Mouse (Mus musculus): Measurements from ENCODE around the gene Gm20388.
A peak's percentile ranks its signal among the peaks of the same experiment; 100 is the strongest.

Gm20388 gene

DNA sequence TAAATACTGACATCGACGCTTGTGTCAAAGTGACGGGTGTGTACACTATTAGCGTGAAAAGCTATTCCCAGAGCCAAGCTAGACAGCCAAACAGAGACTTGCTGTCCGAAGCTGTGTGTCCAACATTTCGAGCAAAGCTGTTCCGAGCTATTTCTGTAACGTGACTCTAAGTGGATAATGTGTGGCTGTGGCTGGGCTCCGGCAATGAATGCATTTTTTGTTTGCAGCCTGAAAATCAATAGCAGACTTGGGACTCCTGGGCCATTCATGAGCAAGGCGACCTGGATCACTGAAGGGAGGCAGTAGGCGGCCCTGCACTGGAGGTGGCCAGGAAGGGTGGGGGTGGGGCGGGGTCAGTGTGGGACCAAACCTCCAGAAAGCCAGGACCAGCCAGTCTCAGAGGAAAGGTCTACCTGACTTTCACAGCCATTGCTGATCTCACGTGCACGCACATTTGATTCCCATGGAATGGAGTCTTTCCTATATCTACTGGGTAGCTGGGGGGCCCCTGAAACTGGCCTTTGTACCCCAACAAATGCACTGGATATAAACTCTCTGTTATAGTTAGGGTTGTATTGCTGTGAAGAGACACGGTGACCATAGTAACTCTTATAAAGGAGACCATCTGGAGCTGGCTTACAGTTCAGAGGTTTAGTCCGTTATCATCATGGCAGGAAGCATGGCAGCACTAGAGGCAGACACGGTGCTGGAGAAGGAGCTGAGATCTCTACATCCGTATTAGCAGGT lies 1415.7 kb downstream of the Gm20388 start:
- no peak for DNase-seq (ENCODE audit: low spot score in 2 of 2)

- no peak for DNase-seq (ENCODE audit: low spot score in 2 of 2)
These were observed 1421.8 kb downstream of the Gm20388 start for GRCm38 (mm10) chr8:121332436-121332835.

- no peak for DNase-seq (ENCODE audit: low spot score in 2 of 2)
These were observed 1424.1 kb downstream of the Gm20388 start for GRCm38 (mm10) chr8:121334495-121335424.

DNA sequence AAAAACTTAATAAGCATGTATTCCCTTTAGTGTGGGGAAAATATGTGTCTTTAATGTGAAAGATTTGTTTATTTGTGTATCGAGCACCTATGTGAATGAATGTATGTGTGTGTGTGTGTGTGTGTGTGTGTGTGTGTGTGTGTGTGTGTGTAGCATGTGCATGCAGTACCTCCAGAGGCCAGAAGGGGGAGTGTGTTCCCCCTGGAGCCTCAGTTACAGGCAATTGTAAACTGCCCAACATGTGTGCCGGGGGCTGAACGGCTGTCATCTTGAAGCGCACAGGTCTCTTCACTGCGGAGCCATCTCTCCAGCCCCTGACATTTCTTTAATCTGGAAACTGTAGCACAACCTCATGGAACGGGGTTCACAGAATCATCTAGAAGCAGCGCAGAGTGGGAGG lies 1425.0 kb downstream of the Gm20388 start:
- no peak for DNase-seq (ENCODE audit: low spot score in 2 of 2)

GRCm38 (mm10) chr8:121342931-121343330 lies 1432.3 kb downstream of the Gm20388 start:
- no peak for DNase-seq (ENCODE audit: low spot score in 2 of 2)

DNA sequence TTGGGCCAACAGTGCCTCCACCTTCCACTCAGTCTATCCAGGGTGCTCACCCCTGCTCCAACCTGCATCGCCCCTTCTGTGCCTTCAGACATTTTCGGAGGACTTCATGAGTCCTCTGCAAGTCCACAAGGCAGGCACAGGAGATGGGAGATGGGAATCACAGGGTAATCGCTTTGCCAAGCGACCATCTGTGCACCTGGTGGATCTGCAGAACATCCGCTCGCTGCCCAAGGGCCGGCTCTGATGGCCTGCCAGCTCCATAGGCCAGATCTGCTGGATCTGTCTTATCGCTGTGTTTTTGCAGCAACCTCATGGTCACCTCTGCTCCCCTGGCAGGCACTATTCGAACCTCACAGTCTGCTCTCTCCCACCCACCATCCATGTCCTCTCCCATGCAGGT lies 1433.8 kb downstream of the Gm20388 start:
- no peak for DNase-seq (ENCODE audit: low spot score in 2 of 2)

DNA sequence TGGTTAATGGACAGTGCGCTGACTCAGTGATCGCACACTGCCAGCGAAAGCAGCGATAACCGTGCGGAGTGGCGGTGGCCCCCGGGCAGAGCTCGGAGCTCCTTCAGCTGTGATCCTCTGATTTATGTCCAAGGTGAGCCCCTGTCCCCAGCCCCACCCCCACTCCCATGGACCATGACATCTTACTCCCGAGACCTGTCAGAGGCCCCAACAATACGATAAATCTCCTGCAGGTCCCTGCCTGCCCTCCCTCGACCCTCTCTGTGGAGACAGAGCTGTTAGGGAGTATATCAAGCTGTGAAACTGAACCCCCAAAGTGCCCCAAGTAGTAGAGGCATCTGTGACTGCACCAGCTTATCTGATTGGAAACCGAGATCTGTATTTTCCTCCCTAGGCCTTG lies 1435.5 kb downstream of the Gm20388 start:
- no peak for DNase-seq (ENCODE audit: low spot score in 2 of 2)

DNA sequence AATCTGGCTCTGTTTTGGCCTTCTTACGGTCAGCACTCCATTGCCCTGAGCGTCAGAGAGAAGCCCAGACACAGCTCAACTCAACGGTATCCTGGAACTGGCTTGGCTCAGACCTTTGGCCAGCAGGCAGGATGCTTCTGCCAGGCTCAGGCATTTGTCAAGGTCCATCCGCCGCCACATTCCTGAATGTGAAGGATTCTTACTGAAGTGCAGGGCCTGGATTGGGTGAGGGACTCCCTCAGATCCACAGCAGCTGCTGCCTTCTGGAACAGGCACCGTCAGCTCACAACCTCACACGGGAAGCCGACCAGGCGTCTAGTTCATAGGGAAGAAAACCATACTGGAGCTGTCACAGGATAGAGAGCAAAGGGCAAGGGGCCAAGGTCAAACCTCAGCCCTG lies 1436.2 kb downstream of the Gm20388 start:
- no peak for DNase-seq (ENCODE audit: low spot score in 2 of 2)

DNA sequence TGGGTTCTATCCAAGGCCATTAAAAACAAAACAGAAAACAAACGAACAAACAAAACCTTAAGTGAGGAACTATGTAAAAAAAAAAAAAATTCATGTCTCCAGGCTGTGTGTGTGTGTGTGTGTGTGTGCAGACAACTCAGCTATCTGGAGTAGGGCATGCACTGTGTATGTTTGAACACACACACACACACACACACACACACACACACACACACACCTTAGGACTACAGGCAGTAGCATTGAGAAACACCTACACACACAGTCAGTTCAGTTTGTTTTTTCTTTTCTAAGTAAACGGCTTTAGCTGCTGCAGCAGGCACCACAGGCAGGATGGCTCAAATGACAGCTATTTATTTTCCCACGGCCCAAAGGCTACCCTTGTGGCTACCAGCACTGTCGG lies 1438.4 kb downstream of the Gm20388 start:
- DNase-seq (ENCODE audit: low spot score in 2 of 2): no peak

DNA sequence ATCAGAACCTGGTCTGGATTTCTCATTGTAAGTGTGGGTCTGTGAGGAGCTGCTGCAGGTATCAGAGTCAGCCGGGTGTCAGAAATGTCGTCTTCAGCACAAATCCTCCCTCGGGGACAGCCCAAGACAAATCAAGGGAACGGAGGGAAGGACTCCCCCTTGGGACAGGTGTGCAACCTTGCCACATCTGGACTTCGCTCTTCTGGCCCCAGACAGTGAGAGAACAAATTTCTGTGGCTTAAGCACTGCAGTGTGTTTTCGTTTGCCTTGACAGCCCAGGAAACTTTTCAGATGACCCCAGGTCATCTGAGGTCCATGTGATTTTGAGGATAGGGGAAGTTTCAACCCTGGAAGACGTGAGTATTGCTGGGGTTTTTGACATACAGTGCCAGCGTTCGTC lies 1440.2 kb downstream of the Gm20388 start:
- DNase-seq (ENCODE audit: low spot score in 2 of 2): no peak

DNA sequence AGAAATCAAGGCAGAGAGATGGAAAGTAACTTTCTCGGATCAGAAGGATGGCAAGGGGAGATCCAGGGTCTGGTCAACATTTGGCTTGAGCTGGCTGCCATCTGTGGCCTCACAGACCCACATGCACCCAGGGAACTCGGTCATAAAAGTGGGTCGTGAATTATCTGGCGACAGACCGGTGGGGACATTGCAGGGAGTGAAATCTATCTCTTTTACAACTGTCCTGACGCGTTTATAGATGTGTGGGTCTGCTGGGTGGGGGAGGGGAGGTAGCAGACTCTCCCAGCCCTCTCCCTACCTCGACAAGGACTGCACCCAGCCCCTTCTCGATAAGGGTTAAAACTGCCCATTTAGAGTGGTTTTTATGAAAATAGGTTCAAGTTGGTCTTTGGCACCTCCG lies 1444.2 kb downstream of the Gm20388 start:
- DNase-seq (ENCODE audit: low spot score in 2 of 2): no peak

GRCm38 (mm10) chr8:121357451-121357850 lies 1446.8 kb downstream of the Gm20388 start:
- no peak for DNase-seq (ENCODE audit: low spot score in 2 of 2)

- DNase-seq (ENCODE audit: low spot score in 2 of 2): no peak
These were observed 1448.0 kb downstream of the Gm20388 start for GRCm38 (mm10) chr8:121358609-121359008.

DNA sequence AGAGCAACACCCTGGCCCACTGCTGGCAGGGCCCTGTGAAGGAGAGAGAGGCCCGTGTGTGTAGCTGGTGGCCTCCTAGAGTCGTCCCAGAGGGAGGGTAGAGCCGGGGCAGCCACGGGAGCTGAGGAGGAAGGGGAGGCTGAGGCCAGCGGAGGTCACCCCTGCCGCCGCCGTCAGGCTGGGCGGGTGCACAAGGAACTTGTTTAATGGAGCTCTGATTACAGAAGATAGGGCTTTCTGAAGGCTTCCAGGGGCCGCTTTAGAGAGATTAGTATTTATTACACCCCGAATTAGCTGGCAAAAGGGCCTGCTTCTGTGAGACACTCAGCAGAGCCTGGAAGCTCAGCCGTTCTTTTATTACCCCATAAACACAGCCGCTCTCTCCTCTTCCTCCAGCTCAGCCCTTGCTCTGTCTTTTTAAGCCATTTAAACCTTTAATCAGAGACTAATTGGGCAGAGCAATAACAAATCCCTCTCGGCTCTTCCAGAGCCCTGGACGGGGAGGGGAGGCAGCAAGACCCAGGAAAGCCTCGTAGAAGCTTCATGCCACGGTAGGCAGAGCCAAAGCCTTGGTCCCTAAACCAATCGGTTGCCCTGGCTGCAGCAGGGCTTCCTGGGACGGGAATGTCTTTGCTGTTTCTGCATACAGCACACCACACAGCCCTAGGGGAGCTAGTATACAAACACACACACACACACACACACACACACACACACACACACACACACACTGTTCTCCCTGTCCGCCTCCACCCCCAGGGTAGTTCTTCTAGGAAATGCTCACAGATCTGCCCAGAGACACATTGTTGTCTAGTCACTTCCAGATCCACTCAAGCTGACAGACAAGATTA lies 1448.7 kb downstream of the Gm20388 start:
- DNase-seq (ENCODE audit: low spot score in 2 of 2): no peak

- DNase-seq (ENCODE audit: low spot score in 2 of 2): no peak
These were observed 1449.4 kb downstream of the Gm20388 start for GRCm38 (mm10) chr8:121360001-121360400.

- no peak for DNase-seq (ENCODE audit: low spot score in 2 of 2)
These were observed 1450.5 kb downstream of the Gm20388 start for GRCm38 (mm10) chr8:121361166-121361565.

DNA sequence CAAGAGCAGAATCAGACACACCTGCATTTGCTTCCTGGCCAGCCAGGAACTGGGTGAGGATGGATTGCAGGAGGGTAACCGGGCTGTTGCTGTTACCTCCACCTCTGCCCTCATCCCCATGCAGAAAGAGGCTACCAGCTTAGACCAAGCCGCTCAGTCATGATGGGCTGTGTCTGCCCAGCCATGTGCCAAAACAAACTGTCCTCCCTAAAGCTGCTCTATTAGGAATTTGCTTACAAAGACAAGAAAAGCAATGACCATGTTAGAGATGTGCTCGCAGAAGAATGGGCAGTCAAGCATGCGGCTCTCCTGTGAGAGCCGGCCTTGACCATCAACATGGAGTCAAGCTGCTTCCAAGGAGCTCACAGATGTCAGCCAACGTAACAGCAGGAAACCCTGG lies 1454.0 kb downstream of the Gm20388 start:
- no peak for DNase-seq (ENCODE audit: low spot score in 2 of 2)

DNA sequence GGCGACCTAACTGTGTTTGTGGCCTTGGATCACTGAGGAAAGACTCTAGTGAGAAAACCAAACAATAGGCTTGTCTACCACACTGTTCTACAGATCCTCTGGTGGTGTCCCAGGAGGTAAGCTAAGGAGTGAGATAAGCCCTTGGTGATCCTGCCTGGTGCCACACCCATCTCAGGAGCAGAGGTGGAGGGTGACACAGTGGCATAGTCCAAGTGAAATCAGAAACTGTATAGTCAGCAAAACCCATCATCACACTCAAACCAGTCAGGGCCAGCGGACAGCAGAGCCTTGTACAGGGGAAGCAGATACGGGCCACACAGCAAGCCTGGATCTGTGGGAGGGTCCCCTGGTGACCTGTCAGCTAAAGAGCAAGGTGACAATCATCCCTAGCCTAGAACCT lies 1454.5 kb downstream of the Gm20388 start:
- no peak for DNase-seq (ENCODE audit: low spot score in 2 of 2)

DNA sequence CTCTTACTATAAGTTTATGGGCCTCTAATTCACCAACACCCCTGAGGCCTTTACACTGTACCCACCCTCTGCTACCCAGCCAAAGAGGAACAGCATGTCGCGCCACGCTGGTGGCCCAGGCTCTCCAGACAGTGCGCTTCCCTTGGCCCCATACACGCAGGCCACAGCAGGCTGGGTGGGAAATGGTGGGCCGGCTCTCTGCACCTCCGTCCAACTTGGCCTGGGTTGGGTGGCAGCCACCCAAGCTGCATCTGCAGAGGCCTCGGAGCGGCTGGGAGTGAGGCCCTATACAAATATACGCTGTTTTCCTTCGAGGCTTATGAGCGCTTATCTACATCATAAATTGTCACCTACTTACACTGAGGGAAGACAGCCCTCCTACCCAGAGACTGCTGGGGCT lies 1456.0 kb downstream of the Gm20388 start:
- DNase-seq (ENCODE audit: low spot score in 2 of 2): no peak

GRCm38 (mm10) chr8:121368799-121369198 lies 1458.2 kb downstream of the Gm20388 start:
- no peak for DNase-seq (ENCODE audit: low spot score in 2 of 2)

DNA sequence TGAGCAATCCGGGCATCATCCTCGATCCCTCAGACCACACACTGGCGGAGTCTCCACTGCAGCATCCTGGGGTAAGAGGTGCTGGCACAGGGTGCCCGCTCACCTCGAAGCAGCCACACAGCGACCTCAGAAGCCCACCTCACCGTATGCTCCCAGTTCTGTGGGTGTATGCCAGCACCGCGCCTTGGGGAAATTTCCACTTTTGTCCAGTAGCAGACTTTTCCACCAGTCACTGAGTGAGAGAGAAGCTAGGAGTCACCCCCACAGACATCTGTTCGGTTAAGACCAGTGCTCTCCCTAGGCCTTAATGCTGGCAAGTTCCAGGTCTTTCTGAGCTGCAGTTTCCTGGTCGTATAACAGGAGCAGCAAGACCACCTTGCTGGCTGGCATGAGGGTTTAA lies 1458.7 kb downstream of the Gm20388 start:
- peak in 1 of 2 experiments; percentile 34 for DNase-seq (ENCODE audit: low spot score in 2 of 2)

DNA sequence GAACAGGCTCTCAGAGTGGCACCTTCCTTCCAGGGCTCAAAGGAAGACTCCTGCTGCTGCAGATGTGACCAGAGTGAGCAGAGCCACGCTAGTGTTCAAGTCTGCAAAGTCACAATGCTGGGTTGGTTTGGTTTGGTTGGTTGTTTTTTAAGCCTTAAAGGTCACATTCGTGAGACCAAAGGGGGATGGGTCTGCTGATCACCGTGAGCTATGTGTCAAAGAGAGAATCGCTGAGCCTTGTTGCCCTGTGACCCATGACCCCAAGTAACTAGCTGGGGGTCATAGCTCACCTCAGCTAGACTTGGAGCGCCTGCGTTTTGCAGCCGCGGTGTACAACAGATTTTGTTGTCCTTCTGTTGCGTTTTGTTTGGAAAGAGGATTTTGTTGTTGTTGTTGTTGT lies 1460.6 kb downstream of the Gm20388 start:
- no peak for DNase-seq (ENCODE audit: low spot score in 2 of 2)

Data from left cerebral cortex, adult 9 months (tissue).